Mouse (Mus musculus) heart, postnatal 0 days (tissue): ENCODE measurements around the gene Arpc3.

Source experiments
- CTCF ChIP-seq: IDR thresholded peaks from 2 replicates; pipeline ENCODE4 v1.5.1; 2016; ENCODE audit warnings: antibody characterized with exemption, control low read depth, low read depth
- EP300 ChIP-seq: IDR thresholded peaks from 2 replicates; pipeline ENCODE4 v1.6.1; 2016; ENCODE audit warnings: antibody characterized with exemption, low read depth

DNA sequence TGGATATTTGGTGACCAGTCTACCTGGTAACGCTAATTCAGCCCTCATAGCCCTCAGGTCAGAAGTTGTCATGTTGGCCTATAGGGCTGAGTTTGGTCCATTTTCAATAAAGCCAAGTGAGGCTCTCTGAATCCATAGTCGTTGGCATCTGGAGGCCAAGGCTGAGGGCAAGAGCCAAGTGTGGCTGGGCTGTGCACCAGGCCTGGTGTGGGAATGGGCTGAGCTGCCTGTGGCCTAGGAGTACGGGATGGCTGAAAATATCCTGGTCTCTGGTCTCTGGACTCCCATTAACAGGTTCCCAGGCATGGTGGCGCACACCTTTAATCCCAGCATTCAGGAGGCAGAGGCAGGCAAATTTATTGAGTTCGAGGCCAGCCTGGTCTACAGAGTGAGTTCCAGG is 1.7 kb upstream of the Arpc3 start:
- no peak for TF ChIP-seq CTCF
- TF ChIP-seq EP300: no peak
